ENCODE assay signal across 21 mouse cellular contexts in genomic region chr4:141596700-141597328, GRCm38 (mm10). TPM values are rescaled to one million over a fixed set of nuclear protein-coding genes. Genes with fewer than 3 reads are reported as not detected.
DNase-seq lines count a peak whose midpoint lies in the region; ATAC-seq and TF ChIP-seq lines count a peak whose summit lies in the region.
"Had no signal": no experiment of that assay in that cellular context is flagged by ENCODE, and none has a peak within 500 bp of the region (broad histone marks: within the 10 kb centered on the region; RNA-seq: fewer than 3 reads in every experiment).

No protein-coding gene starts in this region.

- intact Hi-C loops in heart, adult 2 months (cut with DNase I) = no loop called here
- intact Hi-C loops in heart, postnatal 25 days (cut with DNase I) = no loop called here

- H3K79me2 ChIP-seq in heart, adult 2 months (replicated peaks; ENCODE audit: control insufficient read depth, insufficient read depth, low read length) = no peaks in the 10 kb centered on the region

- H3K4me2 ChIP-seq in heart, embryonic 12.5 days = no peak overlapping the region
- no peak overlapping the region for H3K4me2 ChIP-seq in heart, embryonic 13.5 days
- no peak overlapping the region for H3K4me2 ChIP-seq in kidney, embryonic 14.5 days (replicated peaks; ENCODE audit: low read depth, low read length)
- H3K4me2 ChIP-seq: liver, embryonic 11.5 days; midbrain, embryonic 12.5 days had no signal

- peak overlapping the region; percentile 37 for H3K9ac ChIP-seq in heart, adult 2 months (ENCODE audit: low read depth, low read length)
- H3K9ac ChIP-seq in heart, embryonic 12.5 days = no peak overlapping the region
- peak overlapping the region; percentile 44 for H3K9ac ChIP-seq in heart, embryonic 13.5 days
- no peak overlapping the region; the same call in 1 of the 2 replicates for H3K9ac ChIP-seq in kidney, embryonic 14.5 days (ENCODE audit: low read depth, low read length)
- H3K9ac ChIP-seq: embryonic facial prominence, embryonic 13.5 days; midbrain, embryonic 12.5 days; neural tube, embryonic 12.5 days had no signal

- TF ChIP-seq EP300 in heart, adult 2 months (IDR thresholded peaks at IDR 0.05; ENCODE audit: insufficient read depth, low read depth, low read length) = peak; percentile 64

- H3K27ac ChIP-seq in heart, adult 2 months = peak overlapping the region; percentile 92
- H3K27ac ChIP-seq in heart, embryonic 12.5 days (ENCODE audit: poor library complexity, severe bottlenecking) = no peak overlapping the region
- no peak overlapping the region; the same call in 1 of the 2 replicates for H3K27ac ChIP-seq in heart, embryonic 13.5 days (replicated peaks)
- no peak overlapping the region for H3K27ac ChIP-seq in kidney, embryonic 14.5 days (ENCODE audit: low read depth, low read length)
- H3K27ac ChIP-seq: embryonic facial prominence, embryonic 13.5 days; hindbrain, embryonic 10.5 days; midbrain, embryonic 12.5 days; neural tube, embryonic 12.5 days had no signal

- ATAC-seq in heart, embryonic 12.5 days (ENCODE audit: insufficient number of reproducible peaks, low FRiP score) = no peak
- no peak for ATAC-seq in heart, embryonic 13.5 days (ENCODE audit: extremely low read depth, insufficient number of reproducible peaks, low FRiP score, low TSS enrichment)
- ATAC-seq in kidney, embryonic 14.5 days (ENCODE audit: low FRiP score, low TSS enrichment) = no peak
- ATAC-seq: forebrain, embryonic 14.5 days had no signal

- TF ChIP-seq CTCF in heart, adult 2 months (IDR thresholded peaks at IDR 0.05) = no peak
- no peak for TF ChIP-seq CTCF in E14TG2a.4 (conservative IDR thresholded peaks at IDR 0.05; ENCODE audit: low read length)

- 0 out of 2 replicates have a peak, but pooled peaks have one; percentile 20 for TF ChIP-seq POLR2A in heart, adult 2 months (IDR thresholded peaks at IDR 0.05; ENCODE audit: insufficient read depth, low read depth, low read length)

- peaks cover 9% of the 10 kb centered on the region for H3K4me1 ChIP-seq in heart, adult 2 months (ENCODE audit: control insufficient read depth, insufficient read depth, low read length)
- peaks cover 27% of the 10 kb centered on the region for H3K4me1 ChIP-seq in heart, embryonic 12.5 days (replicated peaks)
- peaks cover 80% of the 10 kb centered on the region for H3K4me1 ChIP-seq in E14TG2a.4 (replicated peaks; ENCODE audit: low read depth, low read length)
- peaks cover 44% of the 10 kb centered on the region for H3K4me1 ChIP-seq in heart, embryonic 13.5 days
- peaks cover 16% of the 10 kb centered on the region for H3K4me1 ChIP-seq in kidney, embryonic 14.5 days (ENCODE audit: control insufficient read depth, insufficient read depth, low read length)

- H3K36me3 ChIP-seq in heart, adult 2 months (ENCODE audit: control insufficient read depth, insufficient read depth, low read length) = no peaks in the 10 kb centered on the region
- peaks cover 38% of the 10 kb centered on the region for H3K36me3 ChIP-seq in heart, embryonic 12.5 days
- H3K36me3 ChIP-seq in E14TG2a.4 (ENCODE audit: insufficient read depth, low read length) = peaks cover 55% of the 10 kb centered on the region
- H3K36me3 ChIP-seq in heart, embryonic 13.5 days = peaks cover 43% of the 10 kb centered on the region
- H3K36me3 ChIP-seq in kidney, embryonic 14.5 days (ENCODE audit: control insufficient read depth, insufficient read depth, low read length) = peaks cover 34% of the 10 kb centered on the region
- H3K36me3 ChIP-seq: midbrain, embryonic 12.5 days had no signal

- no peaks in the 10 kb centered on the region for H3K27me3 ChIP-seq in heart, adult 2 months (ENCODE audit: control insufficient read depth, insufficient read depth, low read length)
- H3K27me3 ChIP-seq in heart, embryonic 12.5 days (replicated peaks) = no peaks in the 10 kb centered on the region
- H3K27me3 ChIP-seq in E14TG2a.4 (ENCODE audit: insufficient read depth, low read length) = no peaks in the 10 kb centered on the region
- no peaks in the 10 kb centered on the region for H3K27me3 ChIP-seq in heart, embryonic 13.5 days (replicated peaks)
- H3K27me3 ChIP-seq in kidney, embryonic 14.5 days (ENCODE audit: control insufficient read depth, insufficient read depth, low read length) = no peaks in the 10 kb centered on the region
- H3K27me3 ChIP-seq: embryonic facial prominence, embryonic 13.5 days had no signal

- H3K9me3 ChIP-seq in heart, embryonic 12.5 days (replicated peaks) = no peaks in the 10 kb centered on the region
- H3K9me3 ChIP-seq in E14TG2a.4 (ENCODE audit: low read length) = no peaks in the 10 kb centered on the region
- H3K9me3 ChIP-seq in heart, embryonic 13.5 days = no peaks in the 10 kb centered on the region
- H3K9me3 ChIP-seq in kidney, embryonic 14.5 days (ENCODE audit: control insufficient read depth, low read length) = no peaks in the 10 kb centered on the region
- H3K9me3 ChIP-seq: embryonic facial prominence, embryonic 13.5 days; hindbrain, embryonic 10.5 days; midbrain, embryonic 12.5 days; neural tube, embryonic 12.5 days had no signal

- no peak overlapping the region for H3K4me3 ChIP-seq in heart, adult 2 months
- no peak overlapping the region for H3K4me3 ChIP-seq in heart, embryonic 12.5 days
- H3K4me3 ChIP-seq in E14TG2a.4 (replicated peaks; ENCODE audit: low read length) = peak overlapping the region; percentile 96
- no peak overlapping the region for H3K4me3 ChIP-seq in heart, embryonic 13.5 days
- no peak overlapping the region for H3K4me3 ChIP-seq in kidney, embryonic 14.5 days (ENCODE audit: low read length)
- H3K4me3 ChIP-seq: embryonic facial prominence, embryonic 13.5 days; hindbrain, embryonic 10.5 days; midbrain, embryonic 12.5 days; neural tube, embryonic 12.5 days had no signal

- 61% methylated on average over 8 of the region's 8 CpGs for WGBS in heart, adult 2 months
- WGBS in heart, embryonic 12.5 days = 69% methylated on average over 8 of the region's 8 CpGs
- WGBS in heart, embryonic 13.5 days = 78% methylated on average over 8 of the region's 8 CpGs
- 88% methylated on average over 8 of the region's 8 CpGs for WGBS in kidney, embryonic 14.5 days

- DNase-seq in heart, adult 2 months = peak in 1 of 2 experiments; percentile 79
- DNase-seq in heart, postnatal 25 days (ENCODE audit: low spot score) = peak; percentile 38
- no peak for DNase-seq in cerebellum, adult 8-10 months
- DNase-seq: cerebellum, adult 9-11 months; gastrocnemius, postnatal 10 days; kidney, adult 9 months; lung, adult 2 months; lung, postnatal 36 days; right cerebral cortex, adult 18-20 months; thymus, postnatal 25 days had no signal

RNA-seq across cellular contexts. Expression of gene Fblim1, which starts 9.1 kb away (rescaled TPM):
- 100 to 1,000 TPM; 236 to 263 TPM for total RNA-seq in heart, adult 2 months (2021)
- polyA plus RNA-seq in heart, adult 2 months (2012; rRNA removed) = 297 and 303 TPM in 2 replicates
- 70.1 and 70.6 TPM in 2 replicates for polyA plus RNA-seq in heart, embryonic 12.5 days (2016; fragmentation: Nextera tagmentation; extraction: Ambion mirVana)
- polyA plus RNA-seq in heart, embryonic 13.5 days (2015; fragmentation: Nextera tagmentation; extraction: Ambion mirVana) = 55.3 and 55.9 TPM in 2 replicates
- 100 to 1,000 TPM; 298 to 316 TPM for total RNA-seq in heart, postnatal 25 days (2021)
- polyA plus RNA-seq in kidney, embryonic 14.5 days (2014; fragmentation: Nextera tagmentation; extraction: Ambion mirVana) = 49.4 and 71.3 TPM in 2 replicates

RNA-seq across cellular contexts. Expression of gene Tmem82, which starts 21.6 kb away (rescaled TPM):
- total RNA-seq in heart, adult 2 months (2021) = 10 to 100 TPM; 16.5 to 20.2 TPM
- 35.5 and 36.6 TPM in 2 replicates for polyA plus RNA-seq in heart, adult 2 months (2012; rRNA removed)
- polyA plus RNA-seq in heart, embryonic 12.5 days (2016; fragmentation: Nextera tagmentation; extraction: Ambion mirVana) = 0.19 and 0.37 TPM in 2 replicates
- 0.44 and 0.62 TPM in 2 replicates for polyA plus RNA-seq in heart, embryonic 13.5 days (2015; fragmentation: Nextera tagmentation; extraction: Ambion mirVana)
- total RNA-seq in heart, postnatal 25 days (2021) = 10 to 100 TPM; 21.2 to 28.9 TPM
- polyA plus RNA-seq in kidney, embryonic 14.5 days (2014; fragmentation: Nextera tagmentation; extraction: Ambion mirVana) = 0.86 and 1.2 TPM in 2 replicates
- polyA plus RNA-seq: forebrain, embryonic 14.5 days had no signal

RNA-seq across cellular contexts. Expression of gene Slc25a34, which starts 26.8 kb away (rescaled TPM):
- 100 to 1,000 TPM; 118 to 132 TPM for total RNA-seq in heart, adult 2 months (2021)
- 183 and 258 TPM in 2 replicates for polyA plus RNA-seq in heart, adult 2 months (2012; rRNA removed)
- polyA plus RNA-seq in heart, embryonic 12.5 days (2016; fragmentation: Nextera tagmentation; extraction: Ambion mirVana) = 0.21 and 0.24 TPM in 2 replicates
- polyA plus RNA-seq in heart, embryonic 13.5 days (2015; fragmentation: Nextera tagmentation; extraction: Ambion mirVana) = 0.37 and 0.49 TPM in 2 replicates
- 100 to 1,000 TPM; 105 to 117 TPM for total RNA-seq in heart, postnatal 25 days (2021)
- polyA plus RNA-seq in kidney, embryonic 14.5 days (2014; fragmentation: Nextera tagmentation; extraction: Ambion mirVana) = 0.07 TPM in 1 of 2 replicates, not detected in the other
- polyA plus RNA-seq: embryonic facial prominence, embryonic 13.5 days; forebrain, embryonic 14.5 days; limb, embryonic 11.5 days; liver, embryonic 11.5 days; neural tube, embryonic 12.5 days had no signal

RNA-seq across cellular contexts. Expression of gene Spen, which starts 58.4 kb away (rescaled TPM):
- total RNA-seq in heart, adult 2 months (2021) = 10 to 100 TPM; 28.0 to 28.9 TPM
- polyA plus RNA-seq in heart, adult 2 months (2012; rRNA removed) = 10.7 and 11.5 TPM in 2 replicates
- 9.0 and 9.1 TPM in 2 replicates for polyA plus RNA-seq in heart, embryonic 12.5 days (2016; fragmentation: Nextera tagmentation; extraction: Ambion mirVana)
- 5.1 and 6.6 TPM in 2 replicates for polyA plus RNA-seq in heart, embryonic 13.5 days (2015; fragmentation: Nextera tagmentation; extraction: Ambion mirVana)
- 10 to 100 TPM; 27.3 to 29.7 TPM for total RNA-seq in heart, postnatal 25 days (2021)
- 13.1 and 19.3 TPM in 2 replicates for polyA plus RNA-seq in kidney, embryonic 14.5 days (2014; fragmentation: Nextera tagmentation; extraction: Ambion mirVana)

Comparison
In these comparisons a context has a peak if more than half of its experiments do, and no peak if none do; other contexts are left out.
1. H3K9ac ChIP-seq: peak in heart, adult 2 months (single experiment) and heart, embryonic 13.5 days (single experiment); none in heart, embryonic 12.5 days (single experiment) and kidney, embryonic 14.5 days (single experiment).
2. RNA of gene Tmem82, which starts 21.6 kb away (polyA plus RNA-seq): 35.5 to 36.6 TPM in heart, adult 2 months; 0.86 to 1.2 TPM in kidney, embryonic 14.5 days, 0.44 to 0.62 TPM in heart, embryonic 13.5 days and 0.19 to 0.37 TPM in heart, embryonic 12.5 days; every median in the first group is over 10 times any median in the second.
3. RNA of gene Slc25a34, which starts 26.8 kb away (polyA plus RNA-seq): 183 to 258 TPM in heart, adult 2 months; 0.37 to 0.49 TPM in heart, embryonic 13.5 days, 0.21 to 0.24 TPM in heart, embryonic 12.5 days and 0.07 TPM in kidney, embryonic 14.5 days; every median in the first group is over 100 times any median in the second.